In genomic region chr14:62331457-62331856, GRCm38 (mm10) we compare ENCODE assay signal across 9 mouse cellular contexts. TPM values are rescaled to one million over a fixed set of nuclear protein-coding genes. Genes with fewer than 3 reads are reported as not detected.
DNase-seq lines count a peak whose midpoint lies in the region; ATAC-seq and TF ChIP-seq lines count a peak whose summit lies in the region.
"Had no signal": no experiment of that assay in that cellular context is flagged by ENCODE, and none has a peak within 500 bp of the region (broad histone marks: within the 10 kb centered on the region; RNA-seq: fewer than 3 reads in every experiment).

No protein-coding gene starts in this region.

- peak overlapping the region; percentile 83 for H3K4me3 ChIP-seq in heart, embryonic 13.5 days
- H3K4me3 ChIP-seq in G1E (ENCODE audit: low read depth, low read length), result peak overlapping the region; percentile 78
- peak overlapping the region; percentile 78 for H3K4me3 ChIP-seq in hindbrain, embryonic 10.5 days
- peak overlapping the region; percentile 68 for H3K4me3 ChIP-seq in midbrain, embryonic 12.5 days

- peak overlapping the region; percentile 89 for H3K27ac ChIP-seq in heart, embryonic 13.5 days (replicated peaks)
- peak overlapping the region; percentile 96 for H3K27ac ChIP-seq in hindbrain, embryonic 10.5 days
- H3K27ac ChIP-seq in midbrain, embryonic 12.5 days (replicated peaks), result peak overlapping the region; percentile 68; the same call in 1 of the 2 replicates

- ATAC-seq in heart, embryonic 13.5 days (ENCODE audit: extremely low read depth, insufficient number of reproducible peaks, low FRiP score, low TSS enrichment), result no peak
- ATAC-seq in G1E (ENCODE audit: extremely low read depth, insufficient number of reproducible peaks, low FRiP score, poor library complexity, severe bottlenecking), result no peak
- peak; percentile 21; the same call in 1 of the 2 replicates for ATAC-seq in midbrain, embryonic 12.5 days (ENCODE audit: low FRiP score, low read depth)

- no peak for DNase-seq in heart, postnatal 10 days
- DNase-seq in G1E (ENCODE audit: low spot score), result no peak
- peak; percentile 6 for DNase-seq in hindbrain, embryonic 10.5 days (ENCODE audit: low spot score)
- DNase-seq in right cerebral cortex, postnatal 10 days (ENCODE audit: low spot score in 2 of 2), result no peak
- DNase-seq in adrenal gland, postnatal 36 days, result no peak
- DNase-seq in kidney, adult 11 months, result no peak

- H3K9me3 ChIP-seq in heart, embryonic 13.5 days, result no peaks in the 10 kb centered on the region
- H3K9me3 ChIP-seq in G1E (replicated peaks), result no peaks in the 10 kb centered on the region
- no peaks in the 10 kb centered on the region for H3K9me3 ChIP-seq in hindbrain, embryonic 10.5 days
- no peaks in the 10 kb centered on the region for H3K9me3 ChIP-seq in midbrain, embryonic 12.5 days

- H3K4me1 ChIP-seq in heart, embryonic 13.5 days, result peaks cover 34% of the 10 kb centered on the region
- peaks cover 62% of the 10 kb centered on the region for H3K4me1 ChIP-seq in G1E (ENCODE audit: insufficient read depth, low read depth, low read length)
- H3K4me1 ChIP-seq in hindbrain, embryonic 10.5 days (replicated peaks), result peaks cover 43% of the 10 kb centered on the region
- H3K4me1 ChIP-seq in midbrain, embryonic 12.5 days, result peaks cover 34% of the 10 kb centered on the region

- no peak for TF ChIP-seq CTCF in G1E (IDR thresholded peaks at IDR 0.05; ENCODE audit: low read depth, low read length)

- intact Hi-C loops in heart, postnatal 10 days (cut with DNase I), result loop anchor here (5.0 kb wide), 1 partner anchor 79 kb away; no protein-coding TSS in a partner anchor

- peak overlapping the region; percentile 89 for H3K9ac ChIP-seq in heart, embryonic 13.5 days
- peak overlapping the region; percentile 67; the same call in 1 of the 2 replicates for H3K9ac ChIP-seq in midbrain, embryonic 12.5 days (replicated peaks)

- H3K4me2 ChIP-seq in heart, embryonic 13.5 days, result peak overlapping the region; percentile 80
- peak overlapping the region; percentile 75 for H3K4me2 ChIP-seq in midbrain, embryonic 12.5 days (replicated peaks)

- no peaks in the 10 kb centered on the region for H3K36me3 ChIP-seq in heart, embryonic 13.5 days
- H3K36me3 ChIP-seq in G1E (replicated peaks), result peaks cover 29% of the 10 kb centered on the region
- no peaks in the 10 kb centered on the region for H3K36me3 ChIP-seq in hindbrain, embryonic 10.5 days
- H3K36me3 ChIP-seq in midbrain, embryonic 12.5 days, result no peaks in the 10 kb centered on the region

- WGBS in heart, embryonic 13.5 days, result 22% methylated on average over 6 of the region's 6 CpGs
- WGBS in hindbrain, embryonic 10.5 days, result 22% methylated on average over 6 of the region's 6 CpGs
- WGBS in midbrain, embryonic 12.5 days, result 16% methylated on average over 6 of the region's 6 CpGs

- H3K27me3 ChIP-seq in heart, embryonic 13.5 days (replicated peaks), result no peaks in the 10 kb centered on the region
- no peaks in the 10 kb centered on the region for H3K27me3 ChIP-seq in G1E (ENCODE audit: insufficient read depth, low read length)
- H3K27me3 ChIP-seq in hindbrain, embryonic 10.5 days (ENCODE audit: insufficient read depth, poor library complexity, severe bottlenecking), result no peaks in the 10 kb centered on the region
- no peaks in the 10 kb centered on the region for H3K27me3 ChIP-seq in midbrain, embryonic 12.5 days
- H3K27me3 ChIP-seq: Patski had no signal

RNA-seq across cellular contexts. Expression of gene Dleu7, which starts 38.6 kb away (rescaled TPM):
- polyA plus RNA-seq in heart, embryonic 13.5 days (2015; fragmentation: Nextera tagmentation; extraction: Ambion mirVana), result 1.1 and 1.2 TPM in 2 replicates
- total RNA-seq in heart, postnatal 10 days (2021), result under 1 TPM in 1 of 2 experiments, not detected in 1; 0.17 TPM
- total RNA-seq in G1E (2014; fragmentation: Nextera tagmentation), result not detected in 2 replicates
- not detected in 2 replicates for total RNA-seq in G1E (2017)
- polyA plus RNA-seq in G1E (2012), result not detected in 2 replicates
- 1.8 and 1.9 TPM in 2 replicates for polyA plus RNA-seq in hindbrain, embryonic 10.5 days (2016; fragmentation: Nextera tagmentation; extraction: Ambion mirVana)
- 4.8 and 5.1 TPM in 2 replicates for polyA plus RNA-seq in midbrain, embryonic 12.5 days (2016; fragmentation: Nextera tagmentation; extraction: Ambion mirVana)
- total RNA-seq in adrenal gland, postnatal 36 days (2021), result not detected

RNA-seq across cellular contexts. Expression of gene Rnaseh2b, which starts 39.1 kb away (rescaled TPM):
- 53.4 and 59.4 TPM in 2 replicates for polyA plus RNA-seq in heart, embryonic 13.5 days (2015; fragmentation: Nextera tagmentation; extraction: Ambion mirVana)
- 10 to 100 TPM; 21.1 to 26.8 TPM for total RNA-seq in heart, postnatal 10 days (2021)
- total RNA-seq in G1E (2014; fragmentation: Nextera tagmentation), result 40.0 and 48.9 TPM in 2 replicates
- 77.8 and 88.9 TPM in 2 replicates for total RNA-seq in G1E (2017)
- 16.5 and 16.8 TPM in 2 replicates for polyA plus RNA-seq in G1E (2012)
- polyA plus RNA-seq in hindbrain, embryonic 10.5 days (2016; fragmentation: Nextera tagmentation; extraction: Ambion mirVana), result 60.7 TPM in 2 replicates
- polyA plus RNA-seq in midbrain, embryonic 12.5 days (2016; fragmentation: Nextera tagmentation; extraction: Ambion mirVana), result 65.3 and 69.5 TPM in 2 replicates
- 10 to 100 TPM; 13.3 to 17.5 TPM for total RNA-seq in adrenal gland, postnatal 36 days (2021)
